Mouse (Mus musculus) limb, embryonic 14.5 days (tissue): ENCODE measurements at regions not wholly inside any gene's neighbourhood (a gene's known extent, or its start where the extent isn't known, plus 50 kb on each side); places are given as distances from the start of the nearest gene placed in this dataset.
A peak's percentile ranks its signal among the peaks of the same experiment; 100 is the strongest.

ENCODE experiments used
- ATAC-seq: fragments of 200-750 bp; cut with Nextera tagmentation; 2 replicates; pipeline ENCODE4 v1.8.0; 2017; ENCODE audit warnings: low read depth, moderate number of reproducible peaks, moderate TSS enrichment; ENCODE audit not compliant: low FRiP score
- DNase-seq: peaks from one replicate; pipeline ENCODE4 v3.0.0-alpha.2; 2015; ENCODE audit warnings: low spot score
- H3K27ac ChIP-seq: fragments of 300-500 bp; sonication (generic); replicated peaks from 2 replicates; pipeline ENCODE4 v1.5.1; 2014; ENCODE audit warnings: low read depth, mild to moderate bottlenecking, low read length, moderate library complexity, mixed read lengths
- H3K27me3 ChIP-seq: fragments of 300-500 bp; sonication (generic); 2 replicates; pipeline ENCODE4 v1.6.1; 2014; ENCODE audit warnings: low read length, mixed read lengths; ENCODE audit not compliant: control insufficient read depth, insufficient read depth
- H3K36me3 ChIP-seq: fragments of 300-500 bp; sonication (generic); 2 replicates; pipeline ENCODE4 v1.6.1; 2014; ENCODE audit warnings: mild to moderate bottlenecking, low read length, moderate library complexity, mixed read lengths; ENCODE audit not compliant: control insufficient read depth, insufficient read depth
- H3K4me1 ChIP-seq: fragments of 300-500 bp; sonication (generic); 2 replicates; pipeline ENCODE4 v1.6.1; 2014; ENCODE audit warnings: antibody characterized with exemption, low read length, mixed read lengths; ENCODE audit not compliant: control insufficient read depth, insufficient read depth
- H3K4me2 ChIP-seq: fragments of 300-500 bp; sonication (generic); replicated peaks from 2 replicates; pipeline ENCODE4 v1.6.1; 2014; ENCODE audit warnings: low read depth, mild to moderate bottlenecking, low read length, moderate library complexity; ENCODE audit not compliant: severe bottlenecking
- H3K4me3 ChIP-seq: fragments of 300-500 bp; sonication (generic); replicated peaks from 2 replicates; pipeline ENCODE4 v1.5.1; 2014; ENCODE audit warnings: low read length
- H3K9ac ChIP-seq: fragments of 300-500 bp; sonication (generic); 2 replicates; pipeline ENCODE4 v1.6.1; 2014; ENCODE audit warnings: mild to moderate bottlenecking, low read depth, low read length, moderate library complexity; ENCODE audit not compliant: severe bottlenecking
- H3K9me3 ChIP-seq: fragments of 300-500 bp; sonication (generic); 2 replicates; pipeline ENCODE4 v1.6.1; 2016; ENCODE audit warnings: low read length; ENCODE audit not compliant: control insufficient read depth
- POLR2A ChIP-seq: fragments of 200-500 bp; IDR thresholded peaks from 2 replicates; pipeline ENCODE4 v1.8.0; 2012; ENCODE audit warnings: inconsistent platforms, mild to moderate bottlenecking, moderate library complexity, borderline replicate concordance; ENCODE audit not compliant: insufficient read depth, insufficient read length; ENCODE audit errors: extremely low read depth
- WGBS: fragments of 180-500 bp; shearing (Covaris S2); extraction: QIAGEN DNeasy Blood & Tissue Kit; methylation state at CpG from one replicate; pipeline ENCODE4 v1.1.7; 2014; 5-methylcytosine and 5-hydroxymethylcytosine counted together

DNA sequence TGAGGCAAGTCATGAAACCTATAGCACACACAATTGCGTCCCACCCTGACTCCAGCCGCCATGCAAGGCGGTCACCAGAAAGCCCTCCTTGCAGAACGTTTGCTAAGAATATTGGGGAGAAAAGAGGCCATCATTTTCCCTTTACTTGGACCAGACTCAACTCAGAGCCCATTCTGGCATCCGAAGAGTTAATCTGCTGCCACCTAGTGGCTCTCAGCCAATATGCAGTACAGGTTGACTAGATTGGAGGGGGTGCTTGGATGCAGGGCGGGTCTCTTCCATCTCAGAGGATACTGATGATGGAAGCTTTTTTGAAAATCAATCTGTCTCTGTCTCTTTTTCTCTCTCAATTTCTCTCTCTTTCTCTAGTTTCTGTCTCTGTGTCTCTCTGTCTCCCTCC is 139.6 kb downstream of the Tm2d1 start:
- H3K9ac ChIP-seq = no peak overlapping the region
- ATAC-seq (peak; percentile 65), DNase-seq (peak; percentile 78)
- no peaks in the 10 kb centered on the region for H3K27me3 ChIP-seq
- TF ChIP-seq POLR2A = no peak
- H3K27ac ChIP-seq = peak overlapping the region; percentile 75
- peak overlapping the region; percentile 25 for H3K4me2 ChIP-seq
- no peak overlapping the region for H3K4me3 ChIP-seq
- peaks cover 15% of the 10 kb centered on the region; the same call in 1 of the 2 replicates for H3K4me1 ChIP-seq
- no peaks in the 10 kb centered on the region for H3K36me3 ChIP-seq
- H3K9me3 ChIP-seq = no peaks in the 10 kb centered on the region
- 2% methylated on average over 6 of the region's 6 CpGs for WGBS

DNA sequence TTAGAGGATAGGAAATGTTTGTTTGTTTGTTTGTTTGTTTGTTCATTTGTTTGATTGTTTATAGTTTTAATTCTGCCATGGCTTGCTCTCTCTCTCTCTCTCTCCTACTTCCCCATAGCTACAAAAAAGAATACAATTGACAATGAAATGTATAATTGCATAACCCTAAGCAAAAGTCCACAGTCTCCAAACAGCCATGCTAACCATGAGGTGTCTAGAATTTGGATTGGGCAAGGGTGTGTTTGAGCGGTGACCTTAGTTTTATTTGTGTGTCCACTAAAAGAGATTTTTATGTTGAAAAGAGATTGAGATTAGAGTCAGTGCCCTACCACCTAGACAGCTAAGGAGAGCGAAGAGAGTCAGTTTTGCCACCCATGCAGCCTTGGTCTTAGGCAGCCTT is 141.2 kb downstream of the Tm2d1 start:
- H3K9me3 ChIP-seq = no peaks in the 10 kb centered on the region
- H3K27ac ChIP-seq = no peak overlapping the region
- no peak overlapping the region for H3K4me2 ChIP-seq
- no peak overlapping the region for H3K9ac ChIP-seq
- H3K4me3 ChIP-seq = no peak overlapping the region
- 96% methylated on average over 2 of the region's 2 CpGs for WGBS
- ATAC-seq (no peak), DNase-seq (no peak)
- H3K4me1 ChIP-seq = peaks cover 20% of the 10 kb centered on the region; the same call in 1 of the 2 replicates
- H3K27me3 ChIP-seq = no peaks in the 10 kb centered on the region
- no peaks in the 10 kb centered on the region for H3K36me3 ChIP-seq
- no peak for TF ChIP-seq POLR2A

DNA sequence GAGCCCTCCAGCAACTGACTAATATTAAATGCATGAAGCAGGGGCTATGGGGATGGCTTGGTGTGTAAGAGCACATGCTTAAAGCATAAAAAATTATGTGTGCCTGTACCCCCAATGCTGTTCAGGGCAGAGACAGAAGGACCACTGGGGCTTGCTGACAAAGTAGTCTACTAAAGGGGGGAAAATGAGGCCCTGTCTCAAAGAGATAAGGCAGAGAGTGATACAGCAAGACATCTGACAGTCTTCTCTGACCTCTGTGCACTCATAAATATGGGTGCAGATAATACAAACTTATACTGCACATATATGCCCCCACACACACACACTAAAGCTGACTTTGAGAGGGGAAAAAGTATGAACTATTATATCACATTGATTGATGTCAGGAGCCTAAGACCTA is 142.8 kb downstream of the Tm2d1 start:
- H3K4me1 ChIP-seq = peaks cover 20% of the 10 kb centered on the region; the same call in 1 of the 2 replicates

GRCm38 (mm10) chr4:98238075-98238474 is 145.0 kb downstream of the Tm2d1 start:
- DNase-seq = no peak
- no peak for TF ChIP-seq POLR2A
- no peak overlapping the region for H3K4me2 ChIP-seq
- no peak for ATAC-seq
- WGBS = 54% methylated on average over 4 of the region's 4 CpGs
- H3K36me3 ChIP-seq = no peaks in the 10 kb centered on the region
- H3K4me1 ChIP-seq = peaks cover 9% of the 10 kb centered on the region; the same call in 1 of the 2 replicates
- H3K4me3 ChIP-seq = no peak overlapping the region
- H3K27ac ChIP-seq = no peak overlapping the region
- no peak overlapping the region for H3K9ac ChIP-seq
- no peaks in the 10 kb centered on the region for H3K9me3 ChIP-seq
- no peaks in the 10 kb centered on the region for H3K27me3 ChIP-seq

More for the DNA sequence above, 142.8 kb downstream of the Tm2d1 start:
- H3K4me2 ChIP-seq = no peak overlapping the region
- no peak overlapping the region for H3K4me3 ChIP-seq
- H3K27me3 ChIP-seq = no peaks in the 10 kb centered on the region
- DNase-seq (no peak), ATAC-seq (no peak)
- no peak overlapping the region for H3K27ac ChIP-seq
- H3K36me3 ChIP-seq = no peaks in the 10 kb centered on the region
- TF ChIP-seq POLR2A = no peak
- no peaks in the 10 kb centered on the region for H3K9me3 ChIP-seq
- H3K9ac ChIP-seq = no peak overlapping the region

- Histone ChIP-seq H3K36me3 (no peaks in the 10 kb centered on the region), H3K27ac (0 out of 2 replicates have a peak overlapping the region, but pooled peaks have one; percentile 28), H3K4me3 (no peak overlapping the region), H3K9ac (no peak overlapping the region), H3K4me2 (no peak overlapping the region), H3K4me1 (peaks cover 6% of the 10 kb centered on the region; the same call in 1 of the 2 replicates), H3K27me3 (no peaks in the 10 kb centered on the region), H3K9me3 (no peaks in the 10 kb centered on the region)
- whole genome bisulfite sequencing = 49% methylated on average over 9 of the region's 9 CpGs
- ATAC-seq (no peak), DNase-seq (no peak)
- no peak for TF ChIP-seq POLR2A
Observed at GRCm38 (mm10) chr4:98237475-98237874, 145.6 kb downstream of the Tm2d1 start.
